Mouse (Mus musculus): ENCODE measurements around the gene Trove2.

- no peak for TF ChIP-seq CTCF (IDR thresholded peaks at IDR 0.05; ENCODE audit: borderline replicate concordance, control insufficient read depth, extremely low read depth, insufficient read depth, low read length, poor library complexity)
- TF ChIP-seq POLR2A (IDR thresholded peaks at IDR 0.05; ENCODE audit: control insufficient read depth, extremely low read depth, insufficient read depth, low read length, poor library complexity) = no peak
Observed at GRCm38 (mm10) chr1:143742186-143742585, 34.7 kb downstream of the Trove2 start.
